8 mouse cellular contexts compared by ENCODE assay signal in the genomic region with DNA sequence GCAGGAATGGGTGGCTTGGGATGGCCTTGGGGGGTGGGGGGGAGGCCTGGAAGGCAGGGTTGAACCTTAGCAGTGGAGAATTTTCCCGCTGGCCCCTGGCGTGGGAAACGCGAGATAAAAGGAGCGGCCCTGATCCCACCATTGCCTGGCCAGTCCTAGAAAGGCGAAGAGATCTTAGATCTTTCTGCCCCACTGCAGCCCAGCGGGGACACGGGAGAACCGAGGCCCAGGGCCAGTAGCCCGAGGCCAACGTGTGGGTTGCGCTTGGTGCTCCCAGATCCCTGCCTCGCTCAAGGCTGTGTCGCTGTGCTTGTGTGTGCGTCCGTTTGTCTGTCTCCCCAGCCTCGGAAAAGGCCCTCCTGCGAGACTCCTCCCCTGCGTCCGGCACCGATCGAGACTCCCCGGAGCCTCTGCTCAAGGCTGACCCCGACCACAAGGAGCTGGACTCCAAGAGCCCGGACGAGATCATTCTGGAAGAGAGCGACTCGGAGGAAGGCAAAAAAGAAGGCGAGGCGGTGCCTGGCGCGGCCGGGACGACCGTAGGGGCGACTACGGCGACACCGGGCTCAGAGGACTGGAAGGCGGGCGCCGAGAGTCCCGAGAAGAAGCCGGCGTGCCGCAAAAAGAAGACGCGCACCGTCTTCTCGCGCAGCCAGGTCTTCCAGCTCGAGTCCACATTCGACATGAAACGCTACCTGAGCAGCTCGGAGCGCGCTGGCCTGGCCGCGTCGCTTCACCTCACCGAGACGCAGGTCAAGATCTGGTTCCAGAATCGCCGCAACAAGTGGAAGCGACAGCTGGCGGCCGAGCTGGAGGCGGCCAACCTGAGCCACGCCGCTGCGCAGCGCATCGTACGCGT. TPM values are rescaled to one million over a fixed set of nuclear protein-coding genes. Genes with fewer than 3 reads are reported as not detected.
DNase-seq lines count a peak whose midpoint lies in the region; ATAC-seq lines count a peak whose summit lies in the region.
"Had no signal": no experiment of that assay in that cellular context is flagged by ENCODE, and none has a peak within 500 bp of the region (broad histone marks: within the 10 kb centered on the region; RNA-seq: fewer than 3 reads in every experiment).

No protein-coding gene starts in this region.

- H3K9ac ChIP-seq in forebrain, embryonic 15.5 days (replicated peaks), result no peak overlapping the region
- H3K9ac ChIP-seq in limb, embryonic 12.5 days (replicated peaks), result no peak overlapping the region

- H3K27ac ChIP-seq in forebrain, embryonic 15.5 days (replicated peaks), result no peak overlapping the region
- H3K27ac ChIP-seq in limb, embryonic 12.5 days, result no peak overlapping the region

- H3K36me3 ChIP-seq in forebrain, embryonic 15.5 days, result no peaks in the 10 kb centered on the region
- H3K36me3 ChIP-seq in limb, embryonic 12.5 days, result no peaks in the 10 kb centered on the region

- H3K9me3 ChIP-seq in forebrain, embryonic 15.5 days, result no peaks in the 10 kb centered on the region
- no peaks in the 10 kb centered on the region for H3K9me3 ChIP-seq in limb, embryonic 12.5 days

- DNase-seq in urinary bladder, postnatal 25 days (ENCODE audit: low spot score), result peak; percentile 8
- DNase-seq in urinary bladder, adult 2 months (ENCODE audit: low spot score), result no peak
- DNase-seq in retina, embryonic 14.5 days (ENCODE audit: low spot score), result peak; percentile 43
- no peak for DNase-seq in cerebellum, adult 11 months
- DNase-seq in layer of hippocampus, postnatal 10 days (ENCODE audit: low spot score in 2 of 2), result no peak

- no peak for ATAC-seq in forebrain, embryonic 15.5 days (replicated peaks)
- ATAC-seq in limb, embryonic 12.5 days (ENCODE audit: insufficient number of reproducible peaks, insufficient read depth, low FRiP score, low TSS enrichment, low read depth), result no peak

- peaks cover 29% of the 10 kb centered on the region for H3K4me1 ChIP-seq in forebrain, embryonic 15.5 days
- H3K4me1 ChIP-seq in limb, embryonic 12.5 days (replicated peaks), result peaks cover 31% of the 10 kb centered on the region

- peak overlapping the region; percentile 29; the same call in 1 of the 2 replicates for H3K4me3 ChIP-seq in forebrain, embryonic 15.5 days
- peak overlapping the region; percentile 42 for H3K4me3 ChIP-seq in limb, embryonic 12.5 days (replicated peaks)

- no peak overlapping the region for H3K4me2 ChIP-seq in forebrain, embryonic 15.5 days (replicated peaks)
- H3K4me2 ChIP-seq in limb, embryonic 12.5 days, result peak overlapping the region; percentile 73

- peaks cover 98% of the 10 kb centered on the region for H3K27me3 ChIP-seq in forebrain, embryonic 15.5 days
- peaks cover 97% of the 10 kb centered on the region for H3K27me3 ChIP-seq in limb, embryonic 12.5 days

- WGBS in forebrain, embryonic 15.5 days, result under 1% methylated on average over 71 of the region's 75 CpGs
- under 1% methylated on average over 75 of the region's 75 CpGs for WGBS in limb, embryonic 12.5 days

RNA-seq across cellular contexts. Expression of gene Hmx3, which starts 1.2 kb away (rescaled TPM):
- not detected in 2 replicates for polyA plus RNA-seq in urinary bladder, adult 2 months (2012; rRNA removed)
- 0.20 and 0.92 TPM in 2 replicates for polyA plus RNA-seq in forebrain, embryonic 15.5 days (2015; fragmentation: Nextera tagmentation; extraction: Ambion mirVana)
- not detected in 2 replicates for polyA plus RNA-seq in limb, embryonic 12.5 days (2016; fragmentation: Nextera tagmentation; extraction: Ambion mirVana)
- not detected for total RNA-seq in layer of hippocampus, postnatal 10 days (2021)
- polyA plus RNA-seq: cortical plate, adult 2 months had no signal

RNA-seq across cellular contexts. Expression of gene Hmx2, which starts 4.7 kb away (rescaled TPM):
- polyA plus RNA-seq in urinary bladder, adult 2 months (2012; rRNA removed), result not detected in 2 replicates
- 0.93 and 1.1 TPM in 2 replicates for polyA plus RNA-seq in forebrain, embryonic 15.5 days (2015; fragmentation: Nextera tagmentation; extraction: Ambion mirVana)
- not detected in 2 replicates for polyA plus RNA-seq in limb, embryonic 12.5 days (2016; fragmentation: Nextera tagmentation; extraction: Ambion mirVana)
- total RNA-seq in layer of hippocampus, postnatal 10 days (2021), result not detected
- polyA plus RNA-seq: cortical plate, adult 2 months had no signal

RNA-seq across cellular contexts. Expression of gene Bub3, which starts 16.2 kb away (rescaled TPM):
- 63.7 and 77.0 TPM in 2 replicates for polyA plus RNA-seq in urinary bladder, adult 2 months (2012; rRNA removed)
- polyA plus RNA-seq in forebrain, embryonic 15.5 days (2015; fragmentation: Nextera tagmentation; extraction: Ambion mirVana), result 190 and 192 TPM in 2 replicates
- polyA plus RNA-seq in limb, embryonic 12.5 days (2016; fragmentation: Nextera tagmentation; extraction: Ambion mirVana), result 250 and 258 TPM in 2 replicates
- 10 to 100 TPM; 56.4 to 57.0 TPM for total RNA-seq in layer of hippocampus, postnatal 10 days (2021)

Comparison
In these comparisons a context has a peak if more than half of its experiments do, and no peak if none do; other contexts are left out.
1. DNase-seq: peak in urinary bladder, postnatal 25 days (single experiment) and retina, embryonic 14.5 days (single experiment); none in urinary bladder, adult 2 months (single experiment), cerebellum, adult 11 months (single experiment) and layer of hippocampus, postnatal 10 days (0 of 2).